Mouse (Mus musculus): ENCODE results near the gene Aspg.

Aspg gene

DNA sequence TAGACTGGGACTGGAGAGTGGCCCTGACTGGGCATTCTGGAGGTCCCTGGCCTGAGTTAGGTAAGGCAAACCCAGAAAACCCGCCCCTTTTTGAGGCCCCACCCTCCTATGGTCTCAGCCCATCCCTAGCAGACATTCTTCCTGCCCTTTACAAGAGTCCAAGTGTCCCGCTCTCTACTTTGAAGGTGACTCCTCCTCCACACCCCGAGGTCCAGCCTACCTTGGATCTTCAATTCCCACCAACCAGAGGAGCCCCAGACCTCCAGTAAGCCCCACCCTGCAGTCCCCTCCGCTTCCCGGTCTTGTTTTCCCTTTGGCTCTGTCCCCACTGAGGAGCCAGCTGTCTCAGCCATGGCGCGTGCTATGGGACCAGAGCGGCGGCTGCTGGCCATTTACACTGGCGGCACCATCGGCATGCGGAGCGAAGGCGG is at the start of gene Aspg:
TSS of gene Aspg (plus strand) at position 139 of the 431 bp plus-strand sequence.
- in situ Hi-C loops (cut with MseI, MboI), result no loop called here

DNA sequence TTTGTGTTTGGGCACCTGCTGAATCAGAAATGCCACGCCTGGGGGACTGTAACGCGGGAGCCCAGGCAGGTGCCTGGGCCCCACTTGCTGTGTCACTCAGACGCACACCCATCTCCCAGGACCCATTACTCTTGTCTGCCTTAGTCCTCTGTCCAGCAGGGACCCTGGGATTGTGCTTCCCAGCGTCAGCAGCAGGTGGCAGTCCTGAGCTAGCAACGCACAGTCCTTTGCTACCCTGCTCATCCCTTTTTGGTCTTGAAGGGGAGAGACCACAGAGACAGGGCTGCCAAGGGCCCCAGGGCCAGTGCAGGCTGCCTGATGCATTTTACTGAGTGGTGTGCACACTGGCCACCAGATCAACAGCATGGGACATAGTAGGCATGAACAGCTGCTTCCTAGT is 28.8 kb upstream of the Aspg start:
- in situ Hi-C loops (cut with MseI, MboI), result no loop called here

DNA sequence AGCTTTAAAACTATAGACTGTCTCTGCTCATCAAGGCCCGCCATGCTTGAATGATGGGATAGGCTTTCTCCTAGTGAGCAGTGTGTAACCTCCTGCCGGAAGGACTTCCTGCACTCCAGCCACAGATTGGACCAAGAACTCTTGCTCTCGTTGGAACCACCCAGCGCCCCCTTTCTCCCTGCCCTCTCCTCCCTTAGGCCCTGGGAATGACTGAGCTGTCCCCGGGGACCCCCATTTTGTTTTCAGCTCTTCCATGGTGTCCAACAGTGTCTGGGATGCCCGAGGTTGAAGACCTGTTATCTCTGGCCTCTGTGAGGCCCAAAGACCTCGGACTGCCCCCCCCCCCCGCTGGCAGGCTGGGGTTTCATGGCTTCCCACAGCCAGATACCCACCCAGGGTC is 26.6 kb upstream of the Aspg start:
- in situ Hi-C loops (cut with MseI, MboI), result no loop called here

DNA sequence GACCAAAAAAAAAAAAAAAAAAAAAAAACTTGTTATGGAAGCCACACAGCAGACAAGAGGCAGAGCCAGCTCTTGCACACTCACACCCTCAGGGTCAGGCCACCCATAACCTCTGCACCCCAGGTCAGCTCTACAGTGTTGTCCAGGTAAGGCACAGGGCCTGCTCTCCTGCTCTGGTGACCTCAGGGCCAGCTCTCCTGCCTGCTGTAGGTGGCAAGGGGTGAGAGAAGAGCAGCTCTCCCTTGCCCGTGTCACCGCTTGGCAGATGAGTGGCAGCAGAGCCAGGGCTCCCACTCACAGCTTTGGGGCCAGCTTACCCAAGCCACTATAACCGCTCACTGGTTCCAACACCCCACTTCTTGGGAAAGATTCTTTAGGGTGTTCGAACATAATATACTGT is 25.6 kb upstream of the Aspg start:
- in situ Hi-C loops (cut with MseI, MboI), result no loop called here

DNA sequence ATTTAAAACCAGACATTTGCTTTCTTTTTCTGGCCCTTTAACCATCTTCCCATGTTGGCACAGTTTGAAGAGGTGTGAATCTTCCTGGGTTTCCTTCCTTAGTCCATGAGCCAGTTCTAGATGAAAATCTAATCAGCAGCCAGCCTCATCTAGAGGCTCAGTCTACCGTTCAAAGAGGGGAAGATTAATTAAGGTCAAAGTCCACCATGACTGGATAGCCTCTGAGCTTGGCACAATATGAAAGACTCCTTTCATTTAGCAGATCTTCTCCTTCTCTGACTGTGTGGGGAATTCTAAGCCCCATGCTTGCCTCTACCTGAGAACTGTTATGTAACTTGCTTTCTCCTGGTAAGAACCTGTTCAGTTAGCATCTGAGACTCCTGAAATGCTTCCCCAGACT is 24.2 kb upstream of the Aspg start:
- in situ Hi-C loops (cut with MseI, MboI), result no loop called here

DNA sequence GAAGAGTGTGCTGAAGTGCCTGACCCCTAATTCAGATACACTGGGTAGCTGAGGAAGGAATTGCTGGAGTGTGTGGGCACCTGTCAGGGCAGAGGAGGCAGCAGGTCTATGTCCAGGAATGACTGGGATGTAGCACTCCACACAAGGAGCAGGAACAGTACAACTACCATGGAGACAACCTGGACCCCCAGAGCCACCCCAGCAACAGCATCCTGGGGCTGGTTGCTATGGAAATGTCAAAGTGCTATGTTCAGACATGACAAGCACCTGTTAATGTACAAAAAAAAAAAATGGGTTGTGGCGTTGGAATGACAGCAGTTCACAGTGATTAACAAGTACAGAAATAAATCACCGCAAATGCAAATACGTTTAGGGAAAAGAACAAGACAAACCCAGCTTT is 20.2 kb upstream of the Aspg start:
- in situ Hi-C loops (cut with MseI, MboI), result no loop called here

DNA sequence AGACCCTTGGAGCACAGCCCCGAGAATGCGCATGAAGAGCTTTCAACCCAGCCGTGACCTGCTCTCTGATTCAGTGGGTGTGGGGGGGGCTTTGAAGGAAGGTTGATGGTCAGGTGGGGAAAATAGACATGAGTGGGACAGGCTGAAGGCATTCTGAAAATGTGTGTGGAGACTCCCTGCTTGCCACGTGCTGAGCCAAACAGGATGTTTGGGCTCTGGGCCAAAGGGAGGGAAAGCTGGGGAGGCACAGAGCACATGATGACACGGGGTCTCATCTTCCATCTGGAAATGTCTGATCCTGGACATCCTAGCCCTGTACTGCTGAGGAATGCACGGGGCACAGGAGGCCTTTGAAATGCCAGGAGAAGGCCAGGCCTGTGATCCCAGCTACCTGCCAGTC is 19.8 kb upstream of the Aspg start:
- in situ Hi-C loops (cut with MseI, MboI), result no loop called here

DNA sequence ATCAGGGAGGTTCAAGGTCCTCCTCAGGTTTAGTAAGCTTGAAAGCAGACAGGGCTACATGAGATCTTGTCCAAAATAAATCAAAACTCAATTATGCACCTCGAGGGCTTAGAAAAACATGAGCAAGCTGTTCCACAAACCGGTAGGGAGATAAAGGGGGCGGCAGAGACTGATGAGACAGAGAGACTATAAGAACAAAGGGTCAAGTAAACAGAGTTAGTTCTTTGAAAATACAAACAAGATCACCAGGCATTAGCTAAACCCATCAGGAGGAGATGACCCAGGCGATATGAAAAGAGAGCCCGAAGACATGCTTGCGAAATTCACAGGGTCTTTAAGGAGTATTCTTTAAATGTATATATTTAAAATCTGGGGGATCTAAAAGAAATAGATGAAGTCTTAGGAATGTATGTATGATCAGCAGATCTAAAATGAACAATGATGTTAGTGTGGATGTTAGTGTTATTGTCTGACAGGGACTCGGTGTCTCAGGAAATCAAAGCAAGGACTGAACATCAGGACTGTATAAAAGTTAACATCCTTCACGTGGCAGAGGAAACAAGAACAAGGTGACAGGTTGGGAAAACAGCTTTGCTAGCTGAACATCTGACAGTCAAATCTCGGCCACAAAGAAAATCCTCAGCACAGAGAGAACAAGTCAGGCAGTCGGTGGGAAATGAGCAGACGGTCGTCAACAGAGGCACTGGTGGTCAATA is 17.7 kb upstream of the Aspg start:
- in situ Hi-C loops (cut with MseI, MboI), result no loop called here

DNA sequence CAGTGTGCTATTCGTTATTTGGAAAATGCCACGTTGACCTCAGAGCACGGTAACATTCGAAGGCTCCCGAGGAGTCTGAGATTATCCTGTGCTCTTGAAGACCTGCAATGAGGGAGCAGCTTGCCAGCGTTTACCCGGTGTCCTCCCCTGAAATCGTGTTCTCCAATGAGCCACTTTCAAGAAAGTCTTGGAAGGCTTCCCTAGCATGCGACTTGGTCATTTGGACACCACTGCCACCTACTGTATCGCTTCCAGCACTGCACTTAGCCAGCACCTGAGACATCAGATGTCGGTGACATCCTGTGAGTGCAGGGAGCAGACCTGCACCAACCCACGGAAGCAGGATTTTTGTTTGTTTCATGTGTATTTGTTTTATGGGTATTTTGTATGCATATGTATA is 15.4 kb upstream of the Aspg start:
- in situ Hi-C loops (cut with MseI, MboI), result no loop called here

DNA sequence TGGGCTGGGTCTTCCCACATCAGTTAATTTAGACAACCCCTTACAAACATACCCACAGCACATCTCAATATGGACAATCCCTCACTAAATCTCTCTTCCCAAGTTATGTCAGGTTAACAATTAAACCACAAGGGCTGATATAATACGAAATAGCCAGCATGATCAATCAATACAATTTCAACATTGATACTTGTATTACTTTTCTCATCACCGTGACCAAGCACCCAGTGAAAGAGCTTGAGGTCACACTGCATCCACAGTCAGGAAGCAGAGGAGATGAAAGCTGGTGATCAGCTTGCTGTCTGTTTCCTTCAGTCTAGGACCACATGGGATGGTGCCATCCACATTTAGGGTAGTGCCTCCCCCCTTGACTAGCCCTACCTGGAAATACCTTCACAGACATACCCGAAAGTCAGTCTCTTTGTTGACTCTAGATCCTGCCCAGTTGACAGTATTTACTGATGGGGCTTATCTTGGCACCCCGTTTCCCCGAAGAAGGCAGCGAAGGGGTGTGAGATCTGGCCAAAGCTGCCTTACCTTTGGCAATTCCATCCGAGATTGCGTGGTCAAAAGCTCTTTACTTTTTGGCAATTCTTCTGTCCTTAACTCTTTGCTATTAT is 12.1 kb upstream of the Aspg start:
- in situ Hi-C loops (cut with MseI, MboI), result no loop called here

DNA sequence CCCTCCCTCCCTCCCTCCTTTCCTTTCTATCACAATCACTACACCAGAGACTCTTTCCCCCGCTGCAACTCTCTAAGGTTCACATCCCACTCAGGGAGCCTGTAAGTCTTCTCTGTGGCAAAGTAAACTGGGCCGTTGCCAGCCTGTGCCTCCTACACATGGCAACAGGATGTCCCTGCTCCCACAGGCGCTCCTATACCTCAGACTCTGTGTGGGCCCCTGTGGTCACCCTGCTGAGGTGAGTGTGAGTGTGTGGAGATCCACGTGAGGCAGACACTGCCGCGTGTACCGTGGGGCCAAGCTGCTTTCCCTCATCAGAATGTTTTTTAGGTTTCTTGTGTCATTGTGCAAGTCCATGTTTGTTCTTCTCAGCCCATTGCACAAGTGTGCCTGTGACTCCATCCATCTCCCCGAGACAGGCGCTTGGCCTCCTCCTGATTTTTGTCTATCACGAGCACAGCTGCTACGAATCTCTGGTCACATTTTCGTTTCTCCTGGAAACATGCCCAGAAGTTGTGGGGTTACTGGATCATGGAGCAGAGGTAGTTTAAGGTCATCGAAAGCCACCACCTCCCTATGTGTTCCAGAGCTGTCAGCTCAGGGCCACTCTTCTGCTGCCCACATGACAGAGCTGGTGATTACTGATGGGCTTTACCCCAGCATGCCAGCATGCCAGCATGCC is 10.3 kb upstream of the Aspg start:
- in situ Hi-C loops (cut with MseI, MboI), result no loop called here

DNA sequence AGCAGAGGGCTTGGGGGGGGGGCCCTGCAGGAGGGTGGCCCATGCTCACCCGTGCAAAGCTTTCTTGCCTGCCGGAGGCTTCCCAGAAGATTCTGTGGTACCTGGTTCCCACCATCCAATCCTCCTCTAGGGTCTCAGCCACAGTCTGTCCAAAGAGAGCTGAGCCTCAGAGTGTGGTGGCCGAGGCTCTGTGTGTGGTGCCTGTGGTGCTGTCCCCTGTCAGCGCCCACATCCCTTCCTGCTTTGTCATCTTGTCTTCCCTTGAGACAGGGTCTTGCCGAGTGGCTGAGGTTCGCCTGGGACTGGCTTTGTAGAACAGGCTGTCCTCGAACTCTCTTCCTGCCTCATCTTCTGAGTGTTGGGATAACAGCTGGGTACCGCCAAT is 9.8 kb upstream of the Aspg start:
- in situ Hi-C loops (cut with MseI, MboI), result no loop called here

DNA sequence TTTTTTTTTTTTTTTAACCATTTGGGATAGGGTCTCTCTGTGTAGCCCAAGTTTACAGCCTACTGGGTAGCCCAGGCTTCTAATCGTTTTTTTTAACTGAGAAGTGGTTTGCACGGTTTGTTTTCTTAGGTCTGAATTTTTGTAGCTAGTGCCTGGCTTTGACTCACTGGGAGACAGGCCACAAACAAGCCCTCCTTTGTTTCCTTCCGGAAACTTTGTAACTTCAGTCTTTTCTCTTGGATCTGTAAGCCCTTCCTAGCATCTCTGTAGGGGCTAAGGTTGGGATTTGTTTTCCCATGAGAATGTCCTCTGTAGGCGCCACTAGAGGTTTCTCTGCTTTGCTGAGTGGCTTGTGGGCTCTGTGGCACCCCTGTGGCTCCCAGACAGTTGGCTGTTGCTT is 6.4 kb upstream of the Aspg start:
- in situ Hi-C loops (cut with MseI, MboI), result no loop called here

DNA sequence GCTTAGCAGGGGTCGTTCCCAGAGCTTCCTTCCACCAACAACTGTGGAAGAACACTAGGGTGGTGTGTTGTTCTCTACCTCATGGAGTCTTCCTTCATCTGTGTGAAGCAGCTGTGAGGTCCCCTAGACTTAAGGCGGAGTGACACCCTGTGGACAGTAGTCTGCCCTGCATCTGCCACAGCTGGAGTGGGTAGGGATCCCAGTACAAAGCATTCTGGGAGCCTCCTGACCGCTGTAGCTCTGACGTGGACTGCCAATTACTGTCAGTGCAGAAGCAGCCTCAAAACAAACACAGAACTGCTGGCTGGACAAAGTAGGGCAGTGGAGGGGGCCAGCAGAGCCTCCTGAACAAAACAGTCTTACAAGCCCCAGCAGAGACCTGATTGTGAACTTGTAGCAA is 5.4 kb upstream of the Aspg start:
- in situ Hi-C loops (cut with MseI, MboI), result no loop called here

DNA sequence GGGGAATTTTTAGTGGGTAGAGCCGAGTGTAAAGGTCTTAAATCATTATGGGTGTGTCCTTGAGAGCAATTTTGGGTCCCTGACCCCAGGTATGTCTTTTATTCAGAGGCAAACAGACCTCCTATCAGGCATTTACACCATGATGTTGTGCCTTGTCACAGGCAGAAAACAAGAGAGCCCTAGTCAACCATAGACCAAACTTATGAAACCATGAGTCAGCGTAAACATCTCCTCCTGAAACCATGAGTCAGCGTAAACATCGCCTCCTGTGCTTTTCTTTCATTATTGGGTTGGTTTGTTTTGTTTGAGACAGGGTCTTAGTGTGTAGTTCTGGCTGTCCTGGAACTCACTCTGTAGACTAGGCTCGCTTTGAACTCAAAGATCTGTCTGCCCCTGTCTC is 3.3 kb upstream of the Aspg start:
- in situ Hi-C loops (cut with MseI, MboI), result no loop called here

DNA sequence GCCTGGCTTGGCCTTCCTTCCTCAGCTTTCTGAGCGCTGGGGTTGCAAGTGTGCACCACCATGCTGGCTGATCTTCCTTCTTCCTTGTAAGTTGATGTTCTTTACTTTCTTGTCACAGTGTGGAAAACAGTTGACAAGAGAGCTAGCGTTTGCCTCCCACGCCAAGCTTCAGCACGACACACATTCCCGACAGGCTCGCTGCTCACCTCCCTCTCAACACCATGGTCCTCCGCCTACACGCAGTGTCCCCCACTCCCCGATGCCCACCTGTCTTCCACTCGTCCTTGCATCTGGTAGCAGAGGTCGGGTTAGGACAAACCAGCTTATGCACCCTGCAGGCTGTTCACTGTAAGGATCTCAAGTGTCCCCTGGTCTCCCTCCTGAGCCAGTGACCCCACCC is 1.6 kb upstream of the Aspg start:
- in situ Hi-C loops (cut with MseI, MboI), result no loop called here

DNA sequence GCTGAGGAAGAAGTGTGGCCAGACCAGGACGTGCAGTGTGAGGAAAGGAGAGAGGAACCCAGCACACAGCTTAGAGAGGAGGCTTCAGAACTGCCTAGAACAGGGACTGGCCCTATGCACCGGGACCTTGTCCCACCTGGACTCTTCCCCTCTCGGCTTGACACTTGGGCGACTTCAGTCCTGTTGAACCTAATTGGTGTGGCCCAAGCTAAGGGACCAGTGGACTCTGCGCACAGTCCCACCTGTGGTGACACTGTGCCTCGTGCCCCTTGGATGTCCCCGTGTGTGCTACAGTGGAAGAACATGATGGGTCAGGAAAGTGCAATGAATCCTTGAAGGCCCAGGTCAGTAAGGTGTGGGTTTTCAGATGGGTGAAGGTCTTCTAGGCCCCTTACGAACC is 1.2 kb downstream of the Aspg start:
- in situ Hi-C loops (cut with MseI, MboI), result no loop called here

DNA sequence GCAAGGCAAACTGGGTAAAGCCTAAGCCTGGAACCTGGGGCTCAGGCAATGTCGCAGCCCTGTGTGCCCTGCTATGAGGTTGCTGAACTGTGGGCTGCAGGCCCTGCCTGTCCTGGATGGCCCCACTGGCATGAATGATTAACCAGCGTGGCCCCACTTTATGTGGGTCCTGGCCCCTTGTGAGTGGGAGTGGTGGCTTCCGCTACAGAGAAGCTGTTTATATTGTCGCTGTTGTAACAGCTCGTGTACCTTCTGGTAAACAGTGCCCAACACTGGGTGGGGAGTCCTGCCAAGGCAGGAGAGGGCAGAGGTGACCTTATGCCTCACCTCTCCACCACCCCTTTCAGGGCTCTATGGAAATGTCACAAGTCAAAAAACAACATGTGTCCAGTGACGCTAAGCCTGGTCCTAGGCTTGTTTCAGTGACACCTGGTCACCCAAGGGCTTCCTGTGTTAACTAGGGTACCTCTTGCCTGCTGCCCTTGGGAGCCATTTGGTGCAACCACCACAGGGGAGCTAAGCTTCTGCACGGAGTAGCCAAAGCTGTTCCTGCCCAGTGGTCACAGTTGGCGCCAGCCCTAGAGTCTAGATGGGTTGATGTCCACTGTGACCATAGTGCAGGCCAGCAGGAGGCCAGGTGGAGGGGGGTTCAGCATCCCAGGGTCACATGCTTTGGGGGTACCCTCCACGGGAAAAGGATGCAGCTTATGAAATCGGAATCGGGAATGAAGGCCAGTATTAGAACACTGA is 2.4 kb downstream of the Aspg start:
- in situ Hi-C loops (cut with MseI, MboI), result no loop called here

DNA sequence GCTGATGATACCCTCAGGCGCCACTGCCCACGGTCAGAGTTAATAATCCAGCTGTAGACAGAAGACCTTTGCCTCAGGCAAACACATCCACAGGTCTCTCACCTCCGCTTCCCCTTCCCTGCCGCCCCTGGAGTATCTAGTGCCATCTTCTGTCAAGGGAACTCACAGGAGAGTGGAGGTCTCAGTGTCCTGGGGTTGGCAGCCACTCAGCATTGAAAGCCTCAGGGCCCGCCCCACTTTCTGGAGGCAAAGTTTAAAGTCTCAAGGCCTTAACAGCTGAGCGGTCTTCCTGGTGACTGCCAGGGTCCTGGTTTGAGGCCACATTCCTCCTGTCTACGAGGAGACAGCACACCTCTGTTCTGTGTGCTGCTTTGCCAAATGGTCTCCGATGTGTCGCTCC is 3.2 kb downstream of the Aspg start:
- in situ Hi-C loops (cut with MseI, MboI), result no loop called here

DNA sequence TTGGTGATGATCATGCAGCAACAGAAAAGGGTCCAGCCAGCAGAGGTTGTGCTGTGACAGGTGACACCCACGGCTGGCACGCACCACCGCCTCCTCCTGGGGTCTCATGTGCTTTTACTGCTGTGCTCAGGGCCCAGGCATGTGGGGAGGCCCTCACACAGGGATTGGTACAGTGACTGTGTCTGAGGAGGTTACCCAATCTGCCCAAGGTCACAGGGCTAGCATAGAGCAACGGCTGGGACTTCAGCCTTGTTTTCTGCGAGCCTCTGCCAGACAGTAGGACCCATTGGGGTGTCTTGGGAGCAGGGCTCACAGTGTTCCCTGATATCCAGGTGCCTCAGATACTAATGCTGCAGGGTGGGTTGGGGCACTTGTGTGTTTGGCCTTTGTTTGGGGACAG is 4.8 kb downstream of the Aspg start:
- in situ Hi-C loops (cut with MseI, MboI), result no loop called here

DNA sequence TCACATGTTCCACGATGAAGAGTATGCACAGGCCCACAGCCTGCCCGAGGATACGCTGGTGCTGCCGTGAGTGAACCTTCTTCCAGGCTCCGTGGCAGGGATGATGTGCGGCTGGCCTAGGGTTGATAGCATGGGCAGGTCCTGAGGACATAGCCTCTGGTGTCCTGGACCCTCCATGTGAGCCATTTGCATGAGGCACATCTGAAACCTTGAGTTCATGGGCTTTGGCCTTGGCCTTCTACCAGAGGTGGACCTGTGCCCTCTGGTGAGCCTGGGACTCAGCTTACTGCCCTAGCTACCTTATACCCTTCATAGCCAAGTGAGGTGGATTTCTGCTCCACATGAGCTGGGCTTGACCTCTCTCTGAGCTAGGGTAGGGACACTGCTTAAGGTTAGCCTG is 5.8 kb downstream of the Aspg start:
- in situ Hi-C loops (cut with MseI, MboI), result no loop called here

DNA sequence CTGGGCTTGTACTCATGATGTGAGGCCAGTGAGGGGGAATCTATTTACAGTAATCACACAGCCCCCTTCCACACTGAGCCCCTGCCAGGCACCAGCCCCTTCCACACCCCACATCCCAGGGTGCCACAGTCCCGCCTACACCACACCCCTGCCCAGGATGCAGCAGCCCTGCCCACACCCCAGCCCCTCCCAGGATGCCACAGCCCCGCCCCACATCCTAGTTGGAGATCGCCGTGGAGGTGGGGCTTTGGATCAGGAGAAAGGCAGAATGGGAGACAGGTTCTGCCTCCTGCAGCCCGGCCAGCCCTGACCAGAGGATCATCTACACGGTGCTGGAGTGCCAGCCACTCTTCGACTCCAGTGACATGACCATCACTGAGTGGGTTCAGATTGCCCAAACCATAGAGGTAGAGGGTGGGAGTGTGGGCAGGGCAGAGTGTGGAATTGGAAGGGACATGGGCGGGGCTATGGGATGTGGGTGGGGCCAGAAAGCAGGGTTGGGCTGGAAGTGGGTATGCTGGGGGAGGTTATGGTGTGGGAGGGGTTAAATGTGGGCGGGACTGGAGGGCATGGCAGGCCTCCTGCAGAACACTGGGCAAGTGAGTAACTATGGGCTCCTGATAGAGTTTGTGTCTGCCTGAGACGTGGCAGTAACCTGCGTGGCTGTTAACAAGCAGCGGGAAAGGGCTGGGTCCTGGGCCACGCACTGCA is 6.4 kb downstream of the Aspg start:
- in situ Hi-C loops (cut with MseI, MboI), result no loop called here

Measured in mouse trophoblast stem cell (cell line).